Mouse (Mus musculus) natural killer cell, adult 2 months (primary cell): ENCODE measurements around the gene Gm17662.

Experiments
- DNase-seq, 2 experiments: peaks; one replicate each; pipeline ENCODE4 v3.0.0; 2022; ENCODE audit warnings: low spot score in 2 of 2

The Gm17662 gene

DNA sequence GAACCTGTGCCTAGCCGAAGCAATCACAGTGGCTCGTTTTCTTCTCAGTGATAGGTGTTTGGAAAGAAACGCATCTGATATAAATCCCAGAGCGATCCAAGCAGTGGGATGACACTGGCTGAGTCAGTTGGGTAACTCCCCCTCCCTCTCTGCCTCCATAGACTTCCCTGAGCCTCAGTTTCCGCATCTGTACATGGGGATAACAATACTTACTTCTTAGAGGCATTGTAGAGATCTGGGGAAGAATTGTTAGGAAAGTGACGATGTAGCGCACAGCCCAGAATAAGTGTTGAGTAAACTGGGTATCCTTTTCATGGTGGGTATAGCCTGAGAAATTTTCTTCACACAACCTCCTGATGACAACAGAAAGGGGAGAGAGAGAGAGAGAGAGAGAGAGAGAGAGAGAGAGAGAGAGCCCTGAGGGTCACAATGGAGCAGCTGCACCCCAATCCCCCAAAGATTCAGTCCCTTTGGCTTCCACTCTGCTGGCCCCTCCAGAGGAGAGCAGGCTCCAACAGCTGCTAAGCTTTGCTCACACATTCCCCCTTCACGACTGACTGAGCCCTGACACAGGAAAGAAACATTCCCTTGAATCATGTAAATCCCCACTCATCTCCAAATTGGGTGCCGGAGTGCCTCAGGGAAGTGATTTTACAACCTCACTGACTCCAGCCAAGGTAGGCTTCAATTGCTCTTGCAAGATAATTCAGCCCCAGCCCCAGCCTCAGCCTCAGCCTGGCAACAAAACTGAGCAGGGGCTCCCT lies 31.6 kb downstream of the Gm17662 start:
- DNase-seq = no peak

DNA sequence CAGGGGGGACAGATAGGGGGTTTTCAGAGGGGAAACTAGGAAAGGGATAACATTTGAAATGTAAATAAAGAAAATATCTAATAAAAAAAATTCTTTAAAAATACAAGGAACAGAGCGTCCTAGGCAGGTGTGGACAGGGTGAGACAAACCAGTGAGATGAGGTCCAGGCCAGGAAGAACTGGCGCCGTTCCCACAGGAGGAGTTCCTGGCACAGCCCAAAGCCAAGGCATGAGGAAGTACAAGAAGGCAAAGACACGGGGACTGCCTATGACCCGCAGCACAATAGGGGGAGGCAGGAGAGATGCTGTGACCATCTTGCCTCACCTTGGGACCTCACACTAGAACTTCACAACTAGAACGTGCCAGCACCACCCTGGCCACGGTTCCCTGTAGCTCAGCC lies 34.6 kb downstream of the Gm17662 start:
- DNase-seq = no peak

GRCm38 (mm10) chr4:104893588-104893987 lies 36.5 kb downstream of the Gm17662 start:
- no peak for DNase-seq

DNA sequence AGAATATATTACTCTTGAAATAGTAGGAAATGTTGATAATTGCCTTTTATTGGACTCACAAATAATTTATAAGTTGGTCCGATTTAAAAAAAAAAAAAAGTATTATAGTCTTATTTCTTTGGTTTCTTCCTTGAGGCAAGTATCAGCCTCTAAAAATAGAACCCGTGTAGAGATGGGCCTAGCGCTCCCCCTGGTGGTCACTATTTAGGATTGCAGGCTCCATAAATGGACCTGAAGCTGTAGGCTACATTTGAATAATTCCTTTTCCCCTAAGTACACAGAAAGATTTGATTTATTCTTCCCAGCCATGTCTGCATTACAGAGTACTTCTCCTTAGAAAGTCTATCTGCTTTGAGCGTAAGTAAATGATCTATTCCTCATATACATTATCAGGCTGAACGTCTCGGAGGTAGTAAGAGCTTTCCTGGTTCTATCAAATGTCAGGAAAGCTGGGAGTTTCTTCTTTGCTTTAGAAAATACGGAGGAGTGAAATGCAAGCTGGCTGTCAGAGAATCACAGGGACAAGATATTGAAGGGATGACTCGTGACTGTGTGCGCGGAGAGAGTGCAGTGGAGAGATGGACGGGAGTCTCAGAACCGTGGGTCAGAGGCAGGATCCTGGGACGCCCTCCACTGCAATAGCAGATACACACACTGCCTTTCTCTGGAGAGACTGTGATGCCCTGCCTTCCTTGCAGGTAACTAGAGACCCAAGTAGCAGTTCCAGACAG lies 37.0 kb downstream of the Gm17662 start:
- DNase-seq = no peak

GRCm38 (mm10) chr4:104902836-104903235 lies 45.7 kb downstream of the Gm17662 start:
- no peak for DNase-seq

DNA sequence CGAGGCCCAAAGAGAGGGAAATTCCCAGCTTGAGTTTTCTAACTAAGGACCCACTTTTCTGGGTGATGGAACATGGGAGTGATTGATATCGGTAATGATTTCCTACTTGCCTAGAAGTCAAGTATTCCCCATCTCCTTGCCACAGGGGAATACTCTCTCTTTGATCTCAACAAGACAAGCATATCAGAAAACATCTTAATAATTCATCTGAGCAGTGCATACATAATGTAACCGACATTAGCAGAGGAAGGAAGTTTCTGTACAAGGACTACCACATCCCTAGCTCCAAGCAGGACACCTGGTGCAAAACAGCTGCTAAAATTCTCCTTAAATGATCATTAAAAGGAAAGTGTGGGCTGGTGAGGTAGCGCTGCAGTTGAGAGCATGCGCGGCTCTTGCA lies 47.9 kb downstream of the Gm17662 start:
- DNase-seq = no peak
